Mouse (Mus musculus): ENCODE measurements at regions not wholly inside any gene's neighbourhood (a gene's known extent, or its start where the extent isn't known, plus 50 kb on each side); places are given as distances from the start of the nearest gene placed in this dataset.

DNA sequence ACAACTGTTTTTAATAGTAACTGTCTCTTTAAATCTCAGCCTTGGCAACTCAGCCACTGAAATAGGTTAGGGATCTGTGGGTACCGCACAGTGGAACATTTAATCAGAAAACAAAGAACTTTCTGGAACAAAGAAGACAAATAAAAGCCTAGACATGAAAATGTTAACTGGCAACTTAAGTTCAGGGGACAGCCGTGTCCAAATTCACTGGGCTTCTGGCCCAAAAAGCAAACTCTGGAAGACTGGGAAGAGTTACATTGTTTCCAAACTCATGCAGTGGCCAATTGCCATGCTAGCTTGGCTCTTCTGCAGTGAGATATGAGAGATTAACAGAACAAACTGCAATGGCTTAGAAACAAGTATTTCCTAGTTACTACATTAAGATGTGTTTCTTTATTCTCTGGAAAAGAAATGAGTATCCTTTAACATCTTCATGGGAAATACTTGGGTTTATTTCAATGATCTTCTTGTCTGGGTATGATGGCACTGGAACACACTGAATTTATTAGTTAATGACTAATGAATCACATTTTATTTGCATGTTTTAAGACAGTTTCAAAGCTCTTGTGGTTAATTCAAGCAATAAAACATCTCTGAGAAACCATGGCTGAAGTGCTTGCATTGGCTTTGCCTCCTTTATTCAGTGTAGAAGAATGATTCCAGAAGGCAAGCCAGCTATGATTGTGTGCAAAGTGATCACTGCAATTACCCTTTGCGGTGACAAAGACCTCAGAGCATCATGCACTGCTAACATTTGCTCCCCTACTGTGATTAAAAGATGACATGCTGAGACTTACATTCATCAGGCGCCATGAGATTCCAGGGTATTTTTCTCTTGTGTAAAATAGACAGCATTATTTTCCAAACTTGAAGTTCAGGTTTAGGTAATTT is 259.2 kb upstream of the Tbl1xr1 start:
- no peak for TF ChIP-seq CTCF (IDR thresholded peaks at IDR 0.05; ENCODE audit: borderline replicate concordance, insufficient read depth, low read depth, low read length)
- TF ChIP-seq POLR2A (IDR thresholded peaks at IDR 0.05; ENCODE audit: borderline replicate concordance, insufficient read depth, low read length), result no peak
- WGBS, result 53% methylated on average over 4 of the region's 4 CpGs
- DNase-seq, result peak in 1 of 2 experiments; percentile 9

GRCm38 (mm10) chr3:21819030-21819429 is 257.4 kb upstream of the Tbl1xr1 start:
- no peaks in the 10 kb centered on the region for H3K4me1 ChIP-seq (ENCODE audit: control insufficient read depth, insufficient read depth, low read length)
- no peak overlapping the region for H3K4me3 ChIP-seq (replicated peaks; ENCODE audit: insufficient read depth, low read depth, low read length)
- H3K27me3 ChIP-seq (ENCODE audit: control insufficient read depth, insufficient read depth, low read length), result no peaks in the 10 kb centered on the region
- TF ChIP-seq POLR2A (IDR thresholded peaks at IDR 0.05; ENCODE audit: borderline replicate concordance, insufficient read depth, low read length), result no peak
- no peak for TF ChIP-seq CTCF (IDR thresholded peaks at IDR 0.05; ENCODE audit: borderline replicate concordance, insufficient read depth, low read depth, low read length)
- H3K27ac ChIP-seq (ENCODE audit: insufficient read depth, low read length), result no peak overlapping the region
- 78% methylated on average over 4 of the region's 4 CpGs for WGBS
- no peak for DNase-seq

More for the DNA sequence above, 259.2 kb upstream of the Tbl1xr1 start:
- H3K27ac ChIP-seq (ENCODE audit: insufficient read depth, low read length), result no peak overlapping the region
- H3K27me3 ChIP-seq (ENCODE audit: control insufficient read depth, insufficient read depth, low read length), result no peaks in the 10 kb centered on the region
- no peak overlapping the region for H3K4me3 ChIP-seq (replicated peaks; ENCODE audit: insufficient read depth, low read depth, low read length)
- no peaks in the 10 kb centered on the region for H3K4me1 ChIP-seq (ENCODE audit: control insufficient read depth, insufficient read depth, low read length)

GRCm38 (mm10) chr3:21820051-21820598 is 256.3 kb upstream of the Tbl1xr1 start:
- Histone ChIP-seq H3K27ac (ENCODE audit: insufficient read depth, low read length) (no peak overlapping the region), H3K27me3 (ENCODE audit: control insufficient read depth, insufficient read depth, low read length) (no peaks in the 10 kb centered on the region), H3K4me3 (replicated peaks; ENCODE audit: insufficient read depth, low read depth, low read length) (no peak overlapping the region), H3K4me1 (ENCODE audit: control insufficient read depth, insufficient read depth, low read length) (no peaks in the 10 kb centered on the region)
- WGBS, result 32% methylated on average over 3 of the region's 3 CpGs
- TF ChIP-seq POLR2A (IDR thresholded peaks at IDR 0.05; ENCODE audit: borderline replicate concordance, insufficient read depth, low read length), result no peak
- TF ChIP-seq CTCF (IDR thresholded peaks at IDR 0.05; ENCODE audit: borderline replicate concordance, insufficient read depth, low read depth, low read length), result no peak
- peak in 1 of 2 experiments; percentile 6 for DNase-seq

GRCm38 (mm10) chr3:21822675-21823074 is 253.8 kb upstream of the Tbl1xr1 start:
- no peaks in the 10 kb centered on the region for H3K4me1 ChIP-seq (ENCODE audit: control insufficient read depth, insufficient read depth, low read length)
- no peak for DNase-seq
- H3K4me3 ChIP-seq (replicated peaks; ENCODE audit: insufficient read depth, low read depth, low read length), result no peak overlapping the region
- WGBS, result 86% methylated on average over 4 of the region's 4 CpGs
- H3K27ac ChIP-seq (ENCODE audit: insufficient read depth, low read length), result no peak overlapping the region
- H3K27me3 ChIP-seq (ENCODE audit: control insufficient read depth, insufficient read depth, low read length), result no peaks in the 10 kb centered on the region
- TF ChIP-seq CTCF (IDR thresholded peaks at IDR 0.05; ENCODE audit: borderline replicate concordance, insufficient read depth, low read depth, low read length) (no peak), POLR2A (IDR thresholded peaks at IDR 0.05; ENCODE audit: borderline replicate concordance, insufficient read depth, low read length) (no peak)

GRCm38 (mm10) chr3:21823331-21823730 is 253.1 kb upstream of the Tbl1xr1 start:
- TF ChIP-seq POLR2A (IDR thresholded peaks at IDR 0.05; ENCODE audit: borderline replicate concordance, insufficient read depth, low read length), result no peak
- TF ChIP-seq CTCF (IDR thresholded peaks at IDR 0.05; ENCODE audit: borderline replicate concordance, insufficient read depth, low read depth, low read length), result no peak
- Histone ChIP-seq H3K4me3 (replicated peaks; ENCODE audit: insufficient read depth, low read depth, low read length) (no peak overlapping the region), H3K27me3 (ENCODE audit: control insufficient read depth, insufficient read depth, low read length) (no peaks in the 10 kb centered on the region), H3K27ac (ENCODE audit: insufficient read depth, low read length) (no peak overlapping the region), H3K4me1 (ENCODE audit: control insufficient read depth, insufficient read depth, low read length) (no peaks in the 10 kb centered on the region)
- DNase-seq, result no peak
- WGBS, result 40% methylated on average over 4 of the region's 4 CpGs

- TF ChIP-seq POLR2A (IDR thresholded peaks at IDR 0.05; ENCODE audit: borderline replicate concordance, insufficient read depth, low read length), result no peak
- TF ChIP-seq CTCF (IDR thresholded peaks at IDR 0.05; ENCODE audit: borderline replicate concordance, insufficient read depth, low read depth, low read length), result no peak
- Histone ChIP-seq H3K27me3 (ENCODE audit: control insufficient read depth, insufficient read depth, low read length) (no peaks in the 10 kb centered on the region), H3K4me3 (replicated peaks; ENCODE audit: insufficient read depth, low read depth, low read length) (no peak overlapping the region), H3K27ac (ENCODE audit: insufficient read depth, low read length) (no peak overlapping the region), H3K4me1 (ENCODE audit: control insufficient read depth, insufficient read depth, low read length) (no peaks in the 10 kb centered on the region)
- DNase-seq, result peak in 1 of 2 experiments; percentile 13
- WGBS, result 54% methylated on average over 8 of the region's 8 CpGs
These were observed 252.2 kb upstream of the Tbl1xr1 start for GRCm38 (mm10) chr3:21824101-21824880.

- no peaks in the 10 kb centered on the region for H3K27me3 ChIP-seq (ENCODE audit: control insufficient read depth, insufficient read depth, low read length)
- H3K27ac ChIP-seq (ENCODE audit: insufficient read depth, low read length), result no peak overlapping the region
- TF ChIP-seq POLR2A (IDR thresholded peaks at IDR 0.05; ENCODE audit: borderline replicate concordance, insufficient read depth, low read length) (no peak), CTCF (IDR thresholded peaks at IDR 0.05; ENCODE audit: borderline replicate concordance, insufficient read depth, low read depth, low read length) (no peak)
- H3K4me3 ChIP-seq (replicated peaks; ENCODE audit: insufficient read depth, low read depth, low read length), result no peak overlapping the region
- DNase-seq, result no peak
- 94% methylated on average over 5 of the region's 5 CpGs for WGBS
- H3K4me1 ChIP-seq (ENCODE audit: control insufficient read depth, insufficient read depth, low read length), result no peaks in the 10 kb centered on the region
These were observed 251.4 kb upstream of the Tbl1xr1 start for GRCm38 (mm10) chr3:21824913-21825610.
